In the genomic region with DNA sequence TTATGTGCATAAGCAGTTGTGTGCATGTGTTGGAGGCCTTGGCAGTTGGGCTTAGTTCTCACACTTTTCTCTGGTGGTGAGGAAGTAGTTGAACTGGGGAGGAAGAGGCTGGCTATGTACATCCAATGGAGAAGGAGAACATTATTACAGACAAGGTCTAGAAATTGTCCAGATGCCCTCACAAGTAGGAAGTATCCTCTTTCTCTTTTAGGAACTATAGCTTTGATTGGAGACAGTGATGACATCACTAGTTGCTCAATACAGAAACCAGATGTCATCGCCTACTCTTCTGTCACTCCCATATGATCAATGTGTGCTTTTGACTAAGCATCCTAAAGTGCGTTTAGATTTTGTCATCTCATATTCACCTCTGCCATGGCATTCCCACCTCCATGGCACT, we compare ENCODE assay signal across 28 mouse cellular contexts. TPM values are rescaled to one million over a fixed set of nuclear protein-coding genes. Genes with fewer than 3 reads are reported as not detected.
DNase-seq lines count a peak whose midpoint lies in the region; ATAC-seq lines count a peak whose summit lies in the region.
"Had no signal": no experiment of that assay in that cellular context is flagged by ENCODE, and none has a peak within 500 bp of the region (broad histone marks: within the 10 kb centered on the region; RNA-seq: fewer than 3 reads in every experiment).

No protein-coding gene starts in this region.

- 74% methylated on average over 2 of the region's 2 CpGs for WGBS in heart, embryonic 12.5 days

- H3K9ac ChIP-seq in heart, embryonic 12.5 days: no peak overlapping the region
- H3K9ac ChIP-seq: embryonic facial prominence, embryonic 15.5 days; hindbrain, embryonic 15.5 days had no signal

- no peaks in the 10 kb centered on the region for H3K9me3 ChIP-seq in heart, embryonic 12.5 days (replicated peaks)
- H3K9me3 ChIP-seq: embryonic facial prominence, embryonic 15.5 days; forebrain, embryonic 10.5 days; hindbrain, embryonic 15.5 days had no signal

- no peak for ATAC-seq in heart, embryonic 12.5 days (ENCODE audit: insufficient number of reproducible peaks, low FRiP score)
- ATAC-seq in megakaryocyte, adult 5-6 weeks (ENCODE audit: poor library complexity, severe bottlenecking): peak; percentile 91
- ATAC-seq in neutrophil, adult 5-6 weeks (ENCODE audit: extremely low read depth, insufficient number of reproducible peaks, low FRiP score, poor library complexity, severe bottlenecking): peak; percentile 64
- ATAC-seq: forebrain, embryonic 14.5 days had no signal

- DNase-seq in heart, adult 11 months: peak; percentile 73
- DNase-seq in lung, postnatal 36 days: peak; percentile 35
- no peak for DNase-seq in lung, postnatal 4 days
- no peak for DNase-seq in cerebellum, adult 18-20 months
- no peak for DNase-seq in adrenal gland, adult 2 months
- DNase-seq: adrenal gland, adult 8-10 months; adrenal gland, postnatal 36 days; cerebellum, adult 11-12 months; cerebellum, postnatal 10 days; embryo, embryonic 11 days; gastrocnemius, postnatal 36 days; heart, adult 2 months had no signal

- no peak overlapping the region for H3K4me2 ChIP-seq in heart, embryonic 12.5 days
- H3K4me2 ChIP-seq: embryonic facial prominence, embryonic 15.5 days; heart, embryonic 11.5 days; hindbrain, embryonic 15.5 days had no signal

- H3K4me1 ChIP-seq in heart, embryonic 12.5 days (replicated peaks): peaks cover 20% of the 10 kb centered on the region
- H3K4me1 ChIP-seq: hindbrain, embryonic 15.5 days had no signal

- no peak overlapping the region for H3K27ac ChIP-seq in heart, embryonic 12.5 days (ENCODE audit: poor library complexity, severe bottlenecking)
- H3K27ac ChIP-seq: embryonic facial prominence, embryonic 15.5 days; forebrain, embryonic 10.5 days; heart, adult 2 months; hindbrain, embryonic 15.5 days had no signal

- H3K4me3 ChIP-seq in heart, embryonic 12.5 days: no peak overlapping the region
- H3K4me3 ChIP-seq: embryonic facial prominence, embryonic 15.5 days; erythroblast, embryonic 14.5 days; forebrain, embryonic 10.5 days; heart, adult 2 months; hindbrain, embryonic 15.5 days had no signal

- H3K27me3 ChIP-seq in heart, embryonic 12.5 days (replicated peaks): no peaks in the 10 kb centered on the region
- H3K27me3 ChIP-seq: CH12.LX; embryonic facial prominence, embryonic 15.5 days; hindbrain, embryonic 15.5 days had no signal

- no peaks in the 10 kb centered on the region for H3K36me3 ChIP-seq in heart, embryonic 12.5 days
- H3K36me3 ChIP-seq: embryonic facial prominence, embryonic 15.5 days; forebrain, embryonic 10.5 days; hindbrain, embryonic 15.5 days had no signal

RNA-seq across cellular contexts. Expression of a gene that starts 11.5 kb away (rescaled TPM):
- 12.3 and 12.5 TPM in 2 replicates for polyA plus RNA-seq in heart, embryonic 12.5 days (2016; fragmentation: Nextera tagmentation; extraction: Ambion mirVana)
- 47.6 and 53.4 TPM in 2 replicates for total RNA-seq in megakaryocyte, adult 5-6 weeks (2015)
- total RNA-seq in megakaryocyte, adult 5-6 weeks (2017): 28.9 and 32.8 TPM in 2 replicates
- total RNA-seq in neutrophil, adult 5-6 weeks (2017): 105 and 120 TPM in 2 replicates
- total RNA-seq in adrenal gland, adult 2 months (2021): 10 to 100 TPM; 26.5 to 44.3 TPM
- polyA plus RNA-seq in adrenal gland, adult 2 months (2012; rRNA removed): 41.7 and 49.9 TPM in 2 replicates

RNA-seq across cellular contexts. Expression of a gene that starts 38.8 kb away (rescaled TPM):
- not detected in 2 replicates for polyA plus RNA-seq in heart, embryonic 12.5 days (2016; fragmentation: Nextera tagmentation; extraction: Ambion mirVana)
- total RNA-seq in megakaryocyte, adult 5-6 weeks (2015): not detected in 2 replicates
- not detected in 2 replicates for total RNA-seq in megakaryocyte, adult 5-6 weeks (2017)
- total RNA-seq in neutrophil, adult 5-6 weeks (2017): not detected in 2 replicates
- not detected for total RNA-seq in adrenal gland, adult 2 months (2021)
- polyA plus RNA-seq in adrenal gland, adult 2 months (2012; rRNA removed): not detected in 2 replicates
- total RNA-seq: adrenal gland, postnatal 36 days; CH12.LX; gastrocnemius, adult 8-10 months; gastrocnemius, postnatal 36 days; heart, adult 2 months; heart, postnatal 25 days had no signal
- polyA plus RNA-seq: brain, embryonic 14.5 days; embryonic facial prominence, embryonic 11.5 days; embryonic facial prominence, embryonic 15.5 days; erythroblast, embryonic 14.5 days; forebrain, embryonic 10.5 days; forebrain, embryonic 14.5 days; heart, adult 2 months; heart, embryonic 11.5 days; heart, embryonic 16.5 days; hindbrain, embryonic 11.5 days; hindbrain, embryonic 15.5 days had no signal

Comparison
In these comparisons a context has a peak if more than half of its experiments do, and no peak if none do; other contexts are left out.
1. DNase-seq: peak in heart, adult 11 months (single experiment) and lung, postnatal 36 days (single experiment); none in lung, postnatal 4 days (0 of 2), cerebellum, adult 18-20 months (0 of 2) and adrenal gland, adult 2 months (single experiment).